Mouse (Mus musculus): ENCODE measurements around the gene Vmn1r116.
"Not testable (repeated sequence)": the region's sequence is repeated elsewhere in the genome, so short reads cannot be mapped to it uniquely, and the experiment has no call there.

Vmn1r116 gene

DNA sequence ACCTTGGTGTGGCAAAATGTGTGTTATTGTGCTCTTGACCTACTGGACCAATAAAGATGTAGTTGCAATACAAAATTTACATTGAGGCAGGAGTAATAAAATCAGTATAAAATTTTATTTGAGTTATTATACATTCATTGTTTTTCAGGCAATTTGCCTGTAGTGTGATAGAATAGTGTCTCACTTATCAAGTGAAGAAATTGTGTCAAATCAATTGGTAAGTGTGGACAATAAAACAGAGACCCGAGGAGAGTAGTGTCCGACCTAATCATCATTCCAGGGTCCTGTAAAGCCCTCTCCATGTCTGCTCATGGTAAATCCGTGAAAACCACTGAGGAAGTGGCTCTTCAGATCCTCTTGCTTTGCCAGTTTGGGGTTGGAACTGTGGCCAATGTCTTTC is at the start of gene Vmn1r116:
Gene Vmn1r116 (plus strand): TSS at position 301 of the 400 bp plus-strand sequence.
- not testable (repeated sequence) for DNase-seq (ENCODE audit: low read depth, low spot score)

GRCm38 (mm10) chr7:20844885-20845284 is 27.2 kb upstream of the Vmn1r116 start, which contains the start of gene Vmn1r115:
TSS of gene Vmn1r115 (minus strand) at chr7:20844985.
- not testable (repeated sequence) for DNase-seq (ENCODE audit: low read depth, low spot score)

DNA sequence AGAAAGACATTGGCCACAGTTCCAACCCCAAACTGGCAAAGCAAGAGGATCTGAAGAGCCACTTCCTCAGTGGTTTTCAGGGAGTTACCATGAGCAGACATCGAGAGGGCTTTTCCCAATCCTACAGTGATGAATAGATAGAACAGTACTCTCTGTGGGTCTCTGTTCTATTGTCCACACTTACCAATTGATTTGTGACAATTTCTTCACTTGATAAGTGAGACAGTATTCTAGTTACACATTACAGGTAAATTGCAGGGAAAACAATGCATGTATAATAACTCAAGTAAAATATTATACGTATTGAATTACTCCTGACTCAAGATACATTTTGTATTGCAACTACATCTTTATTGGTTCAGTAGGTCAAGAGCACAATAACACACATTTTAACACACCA is 12.0 kb downstream of the Vmn1r116 start, which contains the start of gene Vmn1r117:
Gene Vmn1r117 (minus strand): TSS at position 101 of the 400 bp plus-strand sequence.
- DNase-seq (ENCODE audit: low read depth, low spot score) = not testable (repeated sequence)

- not testable (repeated sequence) for DNase-seq (ENCODE audit: low read depth, low spot score)
Measured at GRCm38 (mm10) chr7:20912247-20912646, 40.2 kb downstream of the Vmn1r116 start, which contains the start of gene Vmn1r118. TSS of gene Vmn1r118 (minus strand) at chr7:20912347.

Measured in 3T3-L1 (cell line).